Mouse (Mus musculus) subcutaneous adipose tissue, adult 2 months (tissue): ENCODE results near the gene Oca2. TPM values are rescaled to one million over a fixed set of nuclear protein-coding genes. Genes with fewer than 3 reads are reported as not detected.

Experiments
- polyA plus RNA-seq: library from polyadenylated mRNA; depleted of rRNA; stranded (reverse); fragments of >200 nt; gene quantifications from 2 replicates; pipeline ENCODE4 v1.2.3, GENCODE M21; 2012; ENCODE audit warnings: low replicate concordance; rRNA removed

Gene Oca2
- polyA plus RNA-seq, result not detected in 2 replicates

GRCm38 (mm10) chr7:56239543-56239942, at the start of gene Oca2:
Gene Oca2 (plus strand): TSS chr7:56239760.

Other genes starting within 250 kb of the Oca2 start
- 6.8 and 7.0 TPM in 2 replicates for gene Nipa1, start 219.8 kb upstream of the Oca2 start, polyA plus RNA-seq
- 23.6 and 29.6 TPM in 2 replicates for gene Herc2, start 189.6 kb upstream of the Oca2 start, polyA plus RNA-seq